Mouse (Mus musculus) CD8-positive naive resting alpha-beta T cell, adult 2 months (primary cell): ENCODE results near the gene Cemip2.

Experiments
- DNase-seq, 2 experiments: peaks; one replicate each; pipeline ENCODE4 v3.0.0; 2022; ENCODE audit warnings: low read depth in 2 of 2, low spot score in 2 of 2

Gene Cemip2

DNA sequence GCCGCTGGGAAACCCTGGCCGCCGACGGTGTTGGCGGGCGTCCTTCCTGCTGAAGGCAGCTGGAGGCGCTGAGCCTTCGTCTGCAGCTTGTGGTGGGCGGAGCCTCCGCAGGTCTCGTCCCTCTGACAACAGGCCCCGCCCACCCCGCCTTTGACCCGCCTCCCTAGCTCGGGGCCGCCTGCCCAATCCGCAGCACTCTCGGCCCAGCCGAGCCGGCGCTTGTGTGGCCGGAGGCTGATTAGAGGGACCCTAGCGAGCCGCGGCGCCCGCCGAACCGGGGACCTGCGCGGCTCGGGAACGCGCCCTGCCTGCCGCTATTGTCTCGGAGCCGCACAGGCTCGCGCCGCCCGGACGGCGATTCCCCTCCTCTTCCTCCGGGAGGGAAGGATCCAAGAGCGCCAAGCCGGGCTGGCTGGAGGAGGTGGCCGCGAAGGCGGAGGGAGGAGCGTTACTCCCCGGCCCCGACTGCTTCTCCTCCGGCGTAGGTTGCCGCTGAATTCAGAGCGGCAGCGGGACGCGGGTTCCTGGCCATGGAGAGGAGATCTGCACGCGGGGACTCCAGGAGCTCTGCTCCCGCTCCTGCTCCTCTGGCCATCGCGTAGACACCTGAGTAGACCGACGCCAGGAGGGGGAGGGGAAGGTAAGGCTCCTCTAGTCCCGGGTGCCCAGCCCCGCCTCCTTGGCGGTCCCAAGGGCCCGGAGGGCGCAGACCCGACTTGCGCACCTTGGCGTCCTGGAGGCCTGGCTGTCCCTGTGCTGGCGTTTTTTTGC is at the start of gene Cemip2:
Gene Cemip2, plus strand, starts transcription at position 196 of the 771 bp plus-strand sequence.
- peak; percentile 78 to 85 for DNase-seq

DNA sequence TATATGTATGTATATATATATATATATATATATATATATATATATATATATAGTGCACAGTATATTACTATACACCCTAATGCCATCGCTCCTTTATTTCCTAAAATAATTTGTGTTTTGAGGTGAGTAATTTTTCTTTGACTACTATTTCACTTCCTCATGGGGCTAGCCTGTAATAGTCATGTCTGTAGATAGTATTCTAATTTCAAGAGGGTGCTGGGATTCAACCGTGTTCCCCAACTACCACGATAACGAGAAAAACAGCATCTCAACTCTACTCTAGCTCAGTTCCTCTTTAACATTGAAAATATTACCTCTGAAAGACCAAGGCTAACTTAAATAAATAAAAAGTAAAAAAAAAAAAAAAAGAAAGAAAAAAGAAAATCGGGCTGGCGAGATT is 49.8 kb upstream of the Cemip2 start:
- no peak for DNase-seq

DNA sequence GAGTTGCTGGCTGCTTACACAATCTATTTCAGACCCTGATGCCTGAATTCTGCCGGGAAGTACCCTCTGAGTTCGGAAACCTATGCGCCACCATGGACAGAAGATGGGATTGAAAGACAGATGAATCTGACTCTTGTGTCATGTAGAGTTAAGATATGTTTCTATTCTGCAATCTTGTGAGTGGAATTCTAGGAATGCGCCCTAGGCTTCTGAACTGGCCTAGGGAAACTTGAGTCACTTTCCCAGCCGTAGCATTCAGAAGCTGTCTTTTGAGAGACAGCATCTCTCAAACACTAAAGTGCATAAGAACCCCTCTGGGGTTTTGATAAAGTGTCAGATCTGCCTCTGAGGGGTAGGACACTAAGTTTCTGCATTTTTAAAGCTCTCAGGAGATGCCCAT is 46.3 kb upstream of the Cemip2 start:
- no peak for DNase-seq

DNA sequence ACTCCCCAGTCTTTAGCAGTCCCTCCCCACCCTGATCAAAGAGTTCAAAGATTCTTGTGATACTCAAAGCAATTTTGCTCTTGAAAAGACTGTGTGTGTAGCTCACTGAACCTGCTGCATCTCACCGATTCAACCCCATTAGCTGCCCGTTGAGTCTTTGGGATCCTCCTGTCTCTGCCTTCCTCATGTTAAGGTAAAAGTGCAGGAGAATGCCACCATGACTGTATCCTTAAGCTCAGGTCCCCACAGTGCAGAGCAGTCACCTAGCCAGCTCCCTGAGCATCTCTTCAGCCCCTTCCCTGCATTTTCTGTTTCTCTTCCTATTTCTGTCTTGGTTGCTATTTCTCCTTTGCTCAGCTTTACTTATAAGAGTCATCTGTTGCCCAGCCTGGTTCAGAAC is 45.0 kb upstream of the Cemip2 start:
- no peak for DNase-seq

DNA sequence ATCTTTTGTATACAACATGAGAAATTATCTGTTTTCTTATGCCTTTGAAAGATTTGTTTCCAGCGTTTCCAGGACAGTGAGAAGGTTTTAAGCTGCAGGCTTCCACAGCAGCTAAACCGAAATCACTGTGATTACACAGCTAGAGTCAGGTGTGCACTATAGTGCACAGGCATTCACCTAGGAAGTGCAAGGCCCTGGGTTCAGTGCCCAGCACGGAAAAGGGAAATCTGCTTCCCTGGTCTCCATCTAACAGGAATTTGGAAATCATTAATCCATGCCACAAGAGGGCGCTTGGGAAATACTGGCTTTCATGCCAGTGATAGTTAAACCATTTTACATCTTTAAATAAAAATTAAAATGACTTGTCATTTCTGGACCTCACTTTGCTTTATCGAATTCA is 44.0 kb upstream of the Cemip2 start:
- no peak for DNase-seq

DNA sequence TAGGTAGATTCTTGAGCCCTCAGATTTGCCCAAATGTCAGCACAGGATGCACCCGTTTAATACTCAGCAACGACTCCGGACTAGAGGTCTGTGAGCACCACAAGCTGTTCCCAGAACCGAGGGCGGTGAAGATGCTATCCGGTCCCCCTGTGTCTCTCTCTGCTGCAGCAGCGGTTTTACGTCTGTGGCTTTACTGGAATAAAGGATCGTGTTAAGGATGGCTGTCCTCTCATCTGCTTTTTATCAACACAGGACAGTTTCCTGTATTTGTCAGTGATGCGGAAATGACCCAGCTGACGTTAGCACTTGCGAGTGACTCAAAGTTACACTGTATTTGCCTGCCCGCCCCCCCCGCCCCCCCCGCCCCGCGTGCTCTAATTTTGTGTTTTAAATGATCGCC is 40.7 kb upstream of the Cemip2 start:
- peak; percentile 30 to 37 for DNase-seq

DNA sequence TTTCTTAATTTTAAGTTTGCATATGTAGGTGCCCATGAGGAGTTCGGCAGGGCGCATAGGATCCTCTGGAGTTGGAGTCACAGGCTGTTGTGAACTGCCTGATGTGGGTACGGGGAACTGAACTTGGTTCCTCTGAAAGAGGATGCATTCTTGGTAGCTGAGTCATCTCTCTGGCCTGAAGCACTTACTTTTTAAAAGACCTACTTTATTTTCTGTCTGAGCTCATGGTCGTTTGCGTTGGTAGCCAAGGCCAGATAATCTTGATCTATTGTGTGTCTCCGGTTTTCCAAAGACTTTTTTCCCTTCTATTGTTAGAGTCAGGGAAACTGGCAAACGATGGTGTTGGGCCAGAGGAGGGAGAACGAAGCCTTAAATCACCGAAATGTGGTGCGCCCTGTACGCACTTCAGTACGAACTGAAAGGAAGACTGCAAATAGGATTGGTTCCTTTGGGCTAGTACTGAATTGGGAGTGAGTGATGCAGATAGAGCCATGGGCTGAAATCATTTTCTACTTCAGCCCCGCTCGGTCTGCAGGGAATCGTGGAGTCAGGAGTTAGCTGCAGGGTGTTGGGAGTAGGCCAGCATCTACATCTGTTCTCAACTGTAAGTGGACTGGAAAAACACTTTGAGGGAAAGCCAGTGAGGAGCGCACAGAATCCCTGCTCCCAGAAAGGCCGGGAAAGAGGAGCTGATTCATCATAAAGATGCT is 40.1 kb upstream of the Cemip2 start:
- DNase-seq: peak in 1 of 2 experiments; percentile 12

DNA sequence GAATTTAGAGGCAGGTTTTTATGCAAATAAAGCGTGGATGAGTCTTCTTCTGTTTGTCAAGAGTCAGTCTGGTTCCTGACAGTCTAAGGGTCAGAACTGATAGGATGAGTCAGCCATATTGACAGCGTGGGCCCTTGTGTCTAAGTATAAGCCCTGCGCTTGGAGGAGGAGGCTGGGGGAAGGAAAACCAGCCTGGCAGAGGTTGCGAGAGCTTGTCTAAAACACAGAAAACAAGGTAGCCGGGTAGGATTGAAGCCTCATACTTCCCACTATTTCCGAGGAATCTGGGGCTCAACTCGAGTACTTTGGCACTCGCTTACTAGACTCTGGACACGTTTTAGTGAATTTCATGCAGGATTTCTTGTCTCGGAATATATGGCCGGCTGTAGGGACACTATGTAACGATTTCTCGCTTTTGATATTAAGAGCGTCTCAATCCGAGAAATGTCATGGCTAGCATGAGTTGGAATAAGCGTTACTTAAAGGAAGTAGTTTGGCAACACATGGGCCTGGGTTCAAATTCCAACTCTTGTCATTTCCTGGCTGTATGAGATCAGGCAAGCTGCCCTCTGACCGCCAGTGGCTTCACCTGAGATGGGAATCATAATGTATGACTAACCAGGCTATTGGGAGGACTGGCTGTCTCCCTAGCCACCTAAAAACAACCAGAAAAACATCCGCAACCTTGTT is 39.4 kb upstream of the Cemip2 start:
- no peak for DNase-seq

DNA sequence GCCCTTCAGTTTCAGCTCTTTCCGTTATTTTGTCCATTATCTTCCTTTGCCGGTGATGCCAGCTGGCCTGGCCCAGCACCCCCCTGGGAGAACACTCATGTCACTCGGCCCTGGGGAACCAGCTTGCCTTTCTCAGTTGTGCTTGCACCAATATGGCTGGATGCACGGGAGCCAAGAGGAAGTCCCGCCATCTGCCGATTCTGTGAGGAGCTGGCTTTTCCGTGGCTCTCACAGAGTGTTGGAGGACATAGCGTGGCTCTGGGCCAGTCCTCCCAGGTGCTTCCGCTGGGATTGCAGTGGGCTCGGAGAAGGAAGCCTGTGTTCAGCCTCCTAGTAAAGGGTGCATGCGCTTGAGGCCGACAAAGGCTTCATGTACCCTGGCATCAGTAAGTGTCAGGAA is 36.0 kb upstream of the Cemip2 start:
- no peak for DNase-seq

DNA sequence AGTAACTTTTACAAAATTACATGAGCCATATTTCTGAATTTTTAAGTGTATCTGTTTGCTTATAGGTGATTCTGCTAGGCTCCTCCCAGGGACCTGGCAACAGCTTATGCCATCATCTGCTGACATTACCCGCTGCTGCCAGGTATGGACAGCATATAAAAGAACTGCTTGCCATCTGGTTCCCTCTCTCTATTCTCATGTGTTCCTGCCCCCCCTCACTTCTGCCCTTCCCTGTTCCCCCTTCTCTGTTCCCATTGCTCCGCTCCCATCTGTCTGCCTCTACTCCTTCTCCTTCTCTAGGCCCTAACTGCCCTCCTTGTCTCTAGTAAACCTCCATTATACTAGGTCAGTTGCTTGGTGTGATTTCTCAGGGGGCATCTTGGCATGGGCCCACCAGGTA is 32.6 kb upstream of the Cemip2 start:
- no peak for DNase-seq

DNA sequence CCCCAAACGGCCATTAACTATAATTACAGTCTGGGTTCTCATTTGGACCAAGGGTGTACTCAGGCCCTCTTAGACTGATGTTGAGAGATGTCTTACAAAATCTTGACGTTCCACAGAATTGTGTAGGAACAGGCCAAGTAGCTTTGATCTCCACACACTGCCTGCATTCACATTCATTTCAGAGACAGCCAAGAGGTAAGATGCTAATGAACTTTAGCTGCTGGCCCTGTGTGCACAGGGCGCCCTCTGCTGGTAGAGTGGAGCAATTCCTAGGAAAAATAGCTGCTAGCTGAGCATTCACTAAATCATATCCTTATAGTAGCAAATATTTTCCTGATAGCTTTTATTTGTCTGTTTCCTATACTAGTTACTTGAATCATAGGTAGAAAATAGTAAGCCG is 30.8 kb upstream of the Cemip2 start:
- peak; percentile 51 to 58 for DNase-seq

DNA sequence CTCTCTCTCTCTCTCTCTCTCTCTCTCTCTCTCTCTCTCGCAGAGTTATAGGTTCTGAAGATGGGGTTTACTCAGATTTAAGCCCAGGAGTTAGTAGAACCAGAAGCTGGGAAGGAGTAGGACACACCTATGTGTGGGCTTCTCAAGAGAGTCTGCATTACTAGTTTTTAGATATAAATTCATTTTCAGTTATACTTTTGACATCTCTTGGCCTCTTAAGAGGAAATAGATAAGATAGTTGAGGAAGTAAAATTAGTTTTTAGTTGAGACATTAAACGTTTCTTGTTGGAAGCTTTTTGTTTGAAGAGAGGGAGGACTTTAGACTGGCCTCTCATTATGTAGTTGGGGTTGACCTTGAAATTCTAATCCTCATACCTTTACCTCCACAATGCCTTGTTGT is 28.0 kb upstream of the Cemip2 start:
- no peak for DNase-seq

DNA sequence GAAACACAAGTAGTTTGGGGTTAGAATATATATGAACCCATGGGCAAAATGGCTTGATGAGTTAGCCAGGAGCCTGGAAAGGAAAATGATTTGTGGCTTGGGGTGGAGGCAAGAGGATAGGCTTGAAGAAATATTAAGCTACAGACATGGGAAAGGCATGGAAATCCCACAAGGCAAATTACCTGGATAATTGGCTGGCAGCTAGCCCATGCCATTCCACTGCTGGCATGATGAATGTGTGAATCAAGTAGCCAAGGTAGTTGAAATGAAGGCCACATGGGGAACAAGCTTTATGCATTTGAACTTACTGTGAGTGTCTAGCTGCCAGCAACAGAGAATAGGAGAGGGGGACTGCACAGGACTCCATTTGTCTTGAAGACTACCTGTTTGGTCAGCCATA is 16.5 kb upstream of the Cemip2 start:
- DNase-seq: no peak

DNA sequence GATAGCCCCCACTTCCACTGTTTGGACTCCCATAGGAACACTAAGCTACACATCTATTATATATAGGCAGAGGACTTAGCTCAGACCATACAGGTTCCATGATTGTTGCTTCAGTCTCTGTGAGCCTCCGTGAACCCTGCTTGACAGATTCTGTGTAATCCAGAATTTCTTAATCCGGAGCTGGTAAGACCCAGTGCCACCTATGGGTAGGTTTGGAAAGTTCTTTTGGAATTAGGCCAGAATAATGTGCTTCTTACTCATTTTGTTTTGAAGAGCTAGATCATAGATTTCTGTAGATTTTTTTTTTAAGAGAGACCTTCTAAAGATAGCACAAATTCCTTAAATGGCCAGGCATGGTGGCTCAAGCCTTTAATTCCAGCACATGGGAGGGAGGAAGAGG is 14.1 kb upstream of the Cemip2 start:
- no peak for DNase-seq

DNA sequence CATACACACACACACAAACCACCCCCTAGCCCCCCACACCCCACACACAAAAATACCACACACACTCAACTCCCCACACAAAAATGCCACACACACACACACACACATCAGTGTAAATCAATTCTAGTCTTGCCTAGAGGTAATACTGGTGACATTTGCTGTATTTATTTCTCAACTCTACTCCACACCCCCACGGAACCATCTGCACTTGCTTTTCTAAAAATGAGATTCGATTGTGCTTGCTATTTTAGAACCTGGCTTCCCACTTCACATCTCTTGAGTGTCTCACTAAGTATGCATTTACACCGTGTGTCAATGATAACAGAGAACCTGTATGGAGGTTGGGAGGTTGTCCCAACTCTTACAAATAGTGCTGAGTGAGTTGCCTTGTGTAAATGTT is 13.4 kb upstream of the Cemip2 start:
- no peak for DNase-seq

DNA sequence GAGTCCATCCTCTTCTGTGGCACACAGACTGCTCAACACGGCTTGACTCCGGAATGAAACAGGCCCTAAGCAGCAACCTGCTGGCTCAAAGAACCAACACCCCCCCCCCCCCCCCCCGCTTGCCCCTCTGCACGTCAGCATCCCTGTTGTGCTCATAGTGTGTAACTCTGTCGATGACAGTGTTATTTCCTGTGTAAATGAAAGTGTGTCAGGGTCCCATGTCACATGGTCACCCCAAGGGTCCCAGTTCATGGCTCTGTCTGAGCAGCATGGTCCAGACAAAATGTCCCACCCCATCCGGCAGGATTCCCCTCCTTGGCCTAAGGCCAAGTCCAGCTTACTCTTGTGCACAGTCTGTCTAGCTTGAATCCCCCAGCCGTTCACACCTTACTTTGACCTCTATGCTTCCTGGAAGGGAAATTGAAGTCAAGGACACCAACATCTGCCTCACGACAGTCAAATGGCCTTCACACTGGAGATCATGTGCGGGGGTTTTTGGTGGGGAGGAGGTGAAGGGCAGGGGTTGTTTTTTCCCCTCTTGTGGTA is 10.6 kb upstream of the Cemip2 start:
- DNase-seq: no peak

DNA sequence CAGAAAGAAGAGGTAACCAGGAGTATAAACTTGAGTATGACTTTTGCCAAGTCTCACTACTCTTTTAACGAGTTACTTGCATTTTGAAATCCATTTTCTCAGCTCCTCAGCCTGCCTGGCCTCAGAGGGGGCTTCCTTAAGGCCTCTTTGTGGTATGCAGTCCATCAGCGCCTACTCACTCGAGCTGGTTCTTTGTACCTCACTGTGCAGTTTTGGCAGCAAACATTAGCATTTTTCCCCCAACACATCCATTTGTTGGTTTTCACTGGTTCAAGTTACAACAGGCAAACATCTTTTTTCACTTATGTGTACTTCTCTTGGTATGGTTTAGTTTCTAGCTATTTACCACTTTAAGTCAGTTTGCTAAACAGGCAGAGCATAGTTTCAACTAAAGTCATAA is 8.3 kb upstream of the Cemip2 start:
- DNase-seq: no peak

DNA sequence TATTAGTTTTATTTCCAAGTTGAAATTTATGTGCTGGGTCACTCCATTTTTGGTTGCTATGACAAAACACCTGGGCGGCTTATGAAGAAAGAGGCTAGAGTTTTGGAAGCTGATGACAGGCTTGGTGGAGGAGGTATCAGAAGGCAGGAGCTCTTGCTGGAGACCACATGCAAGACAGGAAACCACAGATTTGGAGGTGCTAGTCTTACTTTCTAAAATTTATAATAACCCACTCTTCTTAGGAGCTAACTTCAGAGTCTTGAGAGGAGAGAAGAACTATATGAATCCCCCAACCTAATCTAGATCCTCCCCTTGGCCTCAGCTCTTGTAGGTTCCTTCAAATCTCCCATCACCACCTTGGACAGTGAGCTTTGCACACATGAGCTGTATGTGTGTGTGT is 6.6 kb upstream of the Cemip2 start:
- DNase-seq: no peak

DNA sequence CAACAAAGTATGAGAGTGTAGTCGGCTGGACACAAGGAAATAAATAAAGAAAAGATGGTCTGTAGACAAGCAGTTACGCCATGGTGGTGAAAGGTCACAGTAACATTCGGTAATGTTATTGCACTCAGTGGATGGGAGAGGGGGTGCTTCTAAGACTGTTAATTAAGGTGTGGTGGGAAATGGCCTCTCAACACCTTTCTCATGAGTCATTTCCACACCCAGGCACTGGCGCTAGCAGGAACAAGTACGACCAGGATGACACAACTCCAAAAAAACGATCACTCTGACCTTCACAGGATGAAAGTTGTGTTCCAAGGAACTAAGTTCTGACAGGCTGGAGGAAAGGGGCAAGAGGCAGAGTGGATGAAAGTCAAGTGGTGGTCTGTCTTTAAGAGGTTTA is 4.5 kb upstream of the Cemip2 start:
- DNase-seq: no peak

DNA sequence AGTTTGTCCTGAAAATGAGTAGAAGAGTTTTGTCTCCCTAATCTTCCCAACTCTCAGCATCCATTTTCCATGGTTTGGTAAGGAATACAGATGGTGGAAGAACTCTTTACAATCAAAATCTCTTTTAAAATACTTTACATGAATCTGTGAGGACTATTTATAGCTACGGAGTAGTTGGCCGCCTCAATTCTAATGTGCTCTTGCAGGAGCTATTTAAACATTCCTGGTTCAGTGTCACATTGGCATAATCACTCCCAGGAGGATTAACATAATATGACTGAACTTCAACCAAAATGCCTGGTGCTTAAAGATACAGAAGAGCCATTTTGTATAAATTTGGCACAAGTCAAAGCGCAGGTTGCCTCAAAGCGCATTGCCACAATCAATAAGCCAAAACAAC is 2.5 kb upstream of the Cemip2 start:
- no peak for DNase-seq

DNA sequence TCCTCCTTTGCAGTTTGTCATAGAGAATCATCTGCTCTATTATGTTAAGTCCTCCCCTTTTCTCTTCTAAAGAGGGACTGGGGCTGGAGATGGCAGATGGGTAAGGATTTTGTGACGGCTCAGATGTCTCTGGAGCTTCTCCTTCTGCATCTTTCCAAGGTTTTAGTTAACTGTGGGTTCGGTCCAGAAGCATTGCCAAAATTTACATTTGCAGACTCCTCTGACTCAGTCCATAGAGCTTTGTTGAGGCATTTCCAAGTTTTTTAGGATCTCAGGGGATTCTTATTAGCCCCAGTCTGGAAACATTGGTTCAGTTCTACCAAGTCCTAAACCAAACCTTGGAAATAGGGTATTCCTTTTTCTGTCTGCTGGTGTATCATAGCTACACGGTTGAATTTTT is 1.5 kb upstream of the Cemip2 start:
- DNase-seq: no peak

DNA sequence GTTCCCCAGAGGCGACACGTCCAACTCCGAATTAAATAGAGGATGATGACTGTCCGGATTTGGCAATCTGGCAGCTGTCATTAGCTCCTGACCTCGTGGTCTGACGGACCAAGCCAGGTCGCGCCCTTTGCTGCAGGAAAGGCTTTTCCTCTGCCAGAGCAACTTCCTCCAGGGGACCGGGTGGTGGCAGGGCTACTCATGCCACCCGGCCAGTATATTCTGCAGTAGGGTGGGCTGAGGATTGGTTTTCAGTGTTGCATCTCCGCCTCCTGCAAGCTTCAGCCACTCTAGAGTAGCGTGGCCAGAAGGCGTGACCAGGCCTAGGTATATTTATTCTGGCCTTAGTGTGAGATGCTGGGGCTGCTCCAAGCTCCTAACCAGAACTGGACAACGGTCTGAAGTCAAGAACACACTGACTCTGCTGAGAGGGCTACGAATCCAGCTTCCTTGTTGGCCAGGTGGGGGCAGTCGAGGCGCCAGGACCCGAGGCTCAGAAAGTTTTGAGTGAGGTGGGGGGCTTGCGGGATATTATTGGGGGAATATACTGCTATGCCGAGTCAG is 891 bp upstream of the Cemip2 start:
- DNase-seq: peak; percentile 13 to 32
